Mouse (Mus musculus): Measurements from ENCODE around the gene Rabl6. TPM values are rescaled to one million over a fixed set of nuclear protein-coding genes. Genes with fewer than 3 reads are reported as not detected.
"Not testable (repeated sequence)": the region's sequence is repeated elsewhere in the genome, so short reads cannot be mapped to it uniquely, and the experiment has no call there.

Gene Rabl6
- polyA plus RNA-seq, 1 experiment, result 66.5 TPM

GRCm38 (mm10) chr2:25575432-25576027 is 32.8 kb downstream of the Rabl6 start:
- DNase-seq (ENCODE audit: low spot score), result peak; percentile 34

DNA sequence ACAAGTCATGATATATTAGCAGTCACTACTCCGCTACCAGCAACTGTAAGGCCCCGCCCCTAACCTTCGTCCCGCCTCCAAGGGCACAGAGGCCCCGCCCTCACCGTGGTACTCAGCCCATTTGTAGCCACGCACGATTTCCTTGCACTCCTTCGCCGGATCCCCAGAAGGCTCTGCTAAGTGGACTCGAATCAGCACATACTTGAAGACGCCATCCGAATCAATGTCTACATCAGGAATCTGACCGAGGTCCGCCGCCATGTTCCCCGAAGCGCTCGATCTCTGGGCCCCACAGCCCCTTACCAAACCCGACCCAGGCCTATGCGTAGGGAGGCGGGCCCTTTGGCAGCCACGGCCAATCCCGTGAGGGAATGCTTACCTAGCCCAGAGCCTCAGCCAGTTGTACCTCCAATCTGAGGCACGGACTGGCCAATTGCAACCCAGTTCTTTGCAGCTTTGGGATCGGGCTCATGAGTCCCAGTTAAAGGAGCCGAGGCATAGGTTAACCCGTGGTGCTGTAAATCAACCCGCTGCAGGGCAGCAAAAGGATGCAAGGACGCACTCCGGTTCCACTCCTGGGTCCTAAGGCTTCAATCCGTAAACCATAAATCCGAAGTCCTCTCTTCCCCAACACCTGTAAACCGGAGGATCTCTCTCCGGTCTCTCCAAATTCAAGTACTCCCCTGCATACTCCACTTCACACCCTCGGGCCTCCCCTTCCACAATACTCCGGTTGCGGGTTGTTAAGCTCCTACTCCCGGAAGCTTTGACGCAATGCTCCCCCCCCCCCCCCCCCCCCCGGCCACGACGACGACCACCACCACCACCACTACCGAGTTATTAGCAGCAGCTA is 33.5 kb downstream of the Rabl6 start, which contains the start of the genes Mamdc4 and Phpt1:
TSS of gene Mamdc4 (minus strand) at position 267 of the 853 bp plus-strand sequence.
TSS of gene Phpt1 (minus strand) at position 646 of the 853 bp plus-strand sequence.
- DNase-seq (ENCODE audit: low spot score), result peak; percentile 90

- DNase-seq (ENCODE audit: low spot score), result peak; percentile 24
Observed at GRCm38 (mm10) chr2:25574136-25574535, 34.2 kb downstream of the Rabl6 start.

GRCm38 (mm10) chr2:25573068-25573467 is 35.3 kb downstream of the Rabl6 start:
- no peak for DNase-seq (ENCODE audit: low spot score)

GRCm38 (mm10) chr2:25571221-25571620 is 37.1 kb downstream of the Rabl6 start:
- no peak for DNase-seq (ENCODE audit: low spot score)

- DNase-seq (ENCODE audit: low spot score), result no peak
Observed at GRCm38 (mm10) chr2:25569323-25569722, 39.0 kb downstream of the Rabl6 start.

GRCm38 (mm10) chr2:25568473-25569019 is 39.8 kb downstream of the Rabl6 start:
- DNase-seq (ENCODE audit: low spot score), result no peak

DNA sequence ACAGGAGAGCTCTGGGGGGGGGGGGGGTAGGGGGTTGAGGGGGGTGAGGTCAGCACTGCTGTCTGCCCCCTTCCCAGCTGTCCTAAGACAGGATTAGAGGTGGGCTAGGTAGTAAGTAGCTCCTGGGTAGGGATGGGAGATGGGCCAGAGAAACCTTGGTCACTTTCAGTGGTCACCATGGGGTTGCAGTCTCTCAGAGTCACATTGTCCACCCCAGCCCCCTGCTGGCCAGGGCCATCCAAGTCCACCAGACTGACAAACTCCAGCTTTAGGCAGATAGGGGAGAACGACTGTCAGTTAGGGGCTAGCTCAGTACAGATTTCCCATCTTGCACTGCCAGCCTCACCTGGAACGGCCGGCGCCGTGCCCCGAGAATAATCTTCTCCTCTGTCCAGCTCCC is 41.8 kb downstream of the Rabl6 start:
- no peak for DNase-seq (ENCODE audit: low spot score)

DNA sequence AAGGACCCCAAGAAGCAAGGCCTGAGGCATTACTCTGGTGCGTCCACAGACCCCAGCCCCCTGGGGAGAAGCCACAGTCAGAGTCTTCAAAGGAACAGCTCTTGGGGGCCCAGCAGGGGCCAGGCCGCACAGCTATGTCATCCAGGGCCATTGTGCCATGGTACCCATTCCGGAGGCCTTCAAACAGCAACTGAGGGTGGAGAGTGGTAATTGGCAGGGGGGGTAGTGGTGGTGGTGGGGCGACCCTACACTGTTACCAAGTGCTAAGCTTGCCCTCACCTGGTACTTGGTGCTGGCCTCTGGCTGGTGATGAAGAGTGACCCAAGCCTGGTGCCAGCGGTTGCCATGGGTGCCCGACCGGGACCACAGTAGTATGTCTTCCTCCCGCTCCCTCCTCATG is 42.6 kb downstream of the Rabl6 start:
- no peak for DNase-seq (ENCODE audit: low spot score)

GRCm38 (mm10) chr2:25561946-25562345 is 46.4 kb downstream of the Rabl6 start:
- no peak for DNase-seq (ENCODE audit: low spot score)

GRCm38 (mm10) chr2:25560551-25560950 is 47.8 kb downstream of the Rabl6 start:
- DNase-seq (ENCODE audit: low spot score), result no peak

DNA sequence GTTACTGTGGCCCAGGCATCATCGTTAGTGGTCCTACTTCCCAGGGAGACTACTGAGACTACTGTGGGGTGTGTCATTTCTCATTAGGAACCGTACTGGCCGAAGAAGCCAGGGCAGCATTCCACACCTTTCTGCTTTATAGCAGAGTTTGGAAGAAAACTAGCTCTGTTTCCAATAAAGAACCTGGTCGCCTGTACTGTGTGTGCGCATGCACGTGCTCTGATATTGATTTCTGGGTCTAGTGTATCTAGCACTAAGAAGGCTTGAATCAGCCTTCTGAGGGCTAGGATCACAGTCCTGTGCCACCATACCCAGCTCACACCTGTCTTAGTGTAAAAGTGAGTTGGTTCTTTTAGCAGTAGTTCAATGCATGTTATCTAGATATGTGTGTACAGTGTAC is 49.5 kb downstream of the Rabl6 start:
- DNase-seq (ENCODE audit: low spot score), result no peak

DNA sequence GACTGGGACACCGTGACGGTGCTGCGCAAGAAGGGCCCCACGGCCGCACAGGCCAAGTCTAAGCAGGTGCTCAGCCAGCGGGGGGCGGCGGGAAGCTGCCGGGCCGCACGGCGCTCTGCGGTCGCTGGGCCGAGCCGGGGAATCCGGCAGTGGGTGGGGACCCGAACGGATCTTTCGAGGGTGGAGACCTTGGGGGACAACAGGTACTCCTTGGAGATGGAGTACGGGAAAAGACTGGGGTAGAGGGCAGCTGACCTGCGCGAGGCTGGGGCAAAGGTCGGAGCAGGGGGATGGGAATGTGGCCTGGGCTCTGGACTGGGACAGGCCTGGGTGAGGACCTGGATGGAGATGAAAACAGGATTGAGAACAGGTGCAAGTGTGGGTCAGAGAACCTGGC is 50.4 kb downstream of the Rabl6 start:
- no peak for DNase-seq (ENCODE audit: low spot score)

DNA sequence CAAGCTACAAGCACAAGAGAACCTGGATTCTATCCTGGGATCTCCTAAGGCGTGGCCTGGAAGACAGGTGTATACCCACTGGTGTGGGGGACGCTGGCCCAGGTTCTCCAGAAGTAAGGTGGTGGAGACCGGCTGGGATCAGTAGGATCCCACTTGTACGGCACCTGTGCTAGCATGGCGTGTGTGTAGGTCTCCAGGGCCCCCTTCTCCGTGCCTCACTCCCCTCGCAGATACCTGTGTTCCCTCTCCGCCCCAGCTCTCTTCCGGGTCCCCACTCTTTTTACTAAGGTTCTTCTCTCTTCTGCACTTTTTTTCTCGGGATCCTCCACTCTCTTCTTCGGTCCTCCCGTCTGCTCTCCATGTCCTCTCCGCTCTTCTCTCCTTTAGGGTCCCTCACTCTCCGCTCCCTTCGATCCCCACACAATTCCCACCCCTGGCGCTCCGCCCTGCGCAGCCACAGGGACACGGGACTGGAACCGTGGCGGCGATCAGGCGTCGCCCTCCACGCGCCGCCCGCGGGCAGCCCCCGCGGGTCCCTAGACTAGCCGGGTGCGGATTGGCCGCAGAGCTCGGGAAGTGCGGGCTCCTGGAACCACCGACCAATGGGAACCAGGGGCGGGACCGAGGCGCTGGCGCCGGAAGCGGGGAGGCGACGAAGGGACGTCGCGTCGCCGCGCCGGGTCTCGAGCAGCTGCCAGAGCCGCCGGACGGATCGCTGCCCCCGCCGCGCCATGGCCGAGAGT is 50.9 kb downstream of the Rabl6 start, which contains the start of gene Edf1:
TSS of gene Edf1 (plus strand) at position 627 of the 743 bp plus-strand sequence.
- DNase-seq (ENCODE audit: low spot score), result peak; percentile 94

- no peak for DNase-seq (ENCODE audit: low spot score)
Observed at GRCm38 (mm10) chr2:25556296-25556695, 52.0 kb downstream of the Rabl6 start.

DNA sequence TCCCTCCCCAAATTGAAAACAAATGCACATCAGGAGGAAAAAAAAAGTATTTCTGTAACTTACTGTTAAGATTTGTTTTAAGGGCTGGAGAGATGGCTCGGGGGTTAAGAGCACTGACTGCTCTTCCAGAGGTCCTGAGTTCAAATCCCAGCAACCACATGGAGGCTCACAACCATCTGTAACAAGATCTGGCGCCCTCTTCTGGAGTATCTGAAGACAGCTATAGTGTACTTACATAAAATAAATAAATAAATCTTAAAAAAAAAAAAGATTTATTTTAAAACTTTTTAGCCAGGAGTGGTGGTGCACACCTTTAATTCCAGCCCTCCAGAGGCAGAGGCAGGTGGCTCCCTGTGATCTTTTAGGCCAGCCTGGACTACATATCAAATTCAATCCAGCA is 52.8 kb downstream of the Rabl6 start:
- DNase-seq (ENCODE audit: low spot score), result not testable (repeated sequence)

DNA sequence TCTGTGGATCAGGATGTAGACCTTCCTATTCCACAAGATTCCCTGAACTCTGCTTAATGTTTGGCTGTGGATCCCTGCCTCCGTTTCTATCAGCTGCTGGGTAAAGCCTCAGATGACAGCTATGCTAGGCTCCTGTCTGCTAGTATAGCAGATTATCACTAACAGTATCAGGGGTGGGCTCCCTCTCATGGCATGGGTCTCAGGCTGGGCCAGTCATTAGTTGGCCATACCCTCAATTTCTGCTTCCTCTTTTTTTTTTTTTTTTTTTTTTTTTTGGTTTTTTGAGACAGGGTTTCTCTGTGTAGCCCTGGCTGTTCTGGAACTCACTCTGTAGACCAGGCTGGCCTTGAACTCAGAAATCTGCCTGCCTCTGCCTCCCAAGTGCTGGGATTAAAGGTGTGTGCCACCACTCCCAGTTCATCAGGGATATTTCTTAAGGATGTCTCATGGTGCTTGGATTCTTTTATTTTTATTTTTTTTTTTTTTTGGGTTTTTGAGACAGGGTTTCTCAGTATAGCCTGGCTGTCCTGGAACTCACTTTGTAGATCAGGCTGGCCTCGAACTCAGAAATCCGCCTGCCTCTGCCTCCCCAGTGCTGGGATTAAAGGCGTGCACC is 55.0 kb downstream of the Rabl6 start:
- not testable (repeated sequence) for DNase-seq (ENCODE audit: low spot score)

DNA sequence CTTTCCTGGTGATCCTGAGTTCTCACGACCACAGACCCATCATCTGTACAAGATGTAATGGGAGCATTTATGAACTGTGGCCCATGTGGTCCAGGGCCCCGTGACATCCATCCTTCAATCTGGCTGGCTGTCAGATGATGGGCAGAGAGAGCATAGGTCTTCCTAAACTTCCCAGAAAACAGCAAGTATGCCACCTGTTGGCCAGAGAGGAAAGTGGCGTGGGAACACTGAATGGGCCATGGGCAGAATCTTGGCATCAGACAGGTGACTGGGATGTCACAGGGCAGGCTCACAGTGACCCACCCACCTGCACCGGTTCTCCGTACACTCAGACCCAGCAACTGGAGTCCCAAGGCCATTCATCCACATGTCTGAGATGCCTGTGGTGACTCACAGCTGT is 57.1 kb downstream of the Rabl6 start:
- no peak for DNase-seq (ENCODE audit: low spot score)

DNA sequence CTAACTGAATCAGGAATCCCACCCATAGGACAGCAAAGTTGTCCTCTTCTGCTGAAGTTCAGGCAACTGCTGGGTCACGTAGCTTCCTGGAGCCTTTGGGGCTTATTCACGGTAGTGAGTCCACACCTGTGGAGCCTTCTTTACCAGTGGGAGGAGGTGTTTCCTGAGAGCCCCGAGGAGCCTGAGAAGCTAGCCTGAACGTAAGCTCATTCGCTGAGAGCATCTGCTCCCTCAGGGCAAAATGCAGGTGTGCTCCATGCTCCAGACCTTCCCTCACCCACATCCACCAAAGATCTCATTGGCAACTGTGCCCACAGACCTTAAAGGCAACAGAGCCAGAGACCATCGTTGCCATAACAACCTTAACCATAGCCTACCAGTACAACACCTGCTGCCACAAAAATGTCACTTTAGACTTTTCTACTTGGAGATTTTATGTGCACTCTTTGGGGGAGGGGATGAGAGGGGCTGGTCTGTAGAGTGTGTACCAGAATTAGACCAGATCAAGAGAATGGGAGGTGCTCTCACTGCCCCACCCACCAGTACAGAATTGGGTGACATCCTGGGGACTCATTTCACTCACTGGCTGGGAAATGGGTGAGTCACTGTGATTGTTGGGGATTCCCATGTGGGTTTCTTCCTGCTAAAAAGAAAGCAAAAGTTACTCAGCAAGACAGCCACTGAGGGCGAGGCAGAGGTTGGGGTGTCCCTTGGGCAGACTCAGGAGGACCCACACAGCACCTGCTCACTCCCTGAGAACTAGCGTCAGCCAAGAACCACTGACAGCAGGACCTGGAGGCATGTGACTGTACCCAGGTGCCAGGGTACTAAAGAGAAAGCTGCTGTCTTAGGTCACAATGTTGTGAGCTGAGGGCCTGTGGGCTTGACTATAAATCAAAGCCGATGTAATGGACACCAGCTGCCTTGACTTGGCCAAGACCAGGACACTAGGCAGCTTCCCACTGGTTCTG is 59.0 kb downstream of the Rabl6 start:
- DNase-seq (ENCODE audit: low spot score), result no peak

DNA sequence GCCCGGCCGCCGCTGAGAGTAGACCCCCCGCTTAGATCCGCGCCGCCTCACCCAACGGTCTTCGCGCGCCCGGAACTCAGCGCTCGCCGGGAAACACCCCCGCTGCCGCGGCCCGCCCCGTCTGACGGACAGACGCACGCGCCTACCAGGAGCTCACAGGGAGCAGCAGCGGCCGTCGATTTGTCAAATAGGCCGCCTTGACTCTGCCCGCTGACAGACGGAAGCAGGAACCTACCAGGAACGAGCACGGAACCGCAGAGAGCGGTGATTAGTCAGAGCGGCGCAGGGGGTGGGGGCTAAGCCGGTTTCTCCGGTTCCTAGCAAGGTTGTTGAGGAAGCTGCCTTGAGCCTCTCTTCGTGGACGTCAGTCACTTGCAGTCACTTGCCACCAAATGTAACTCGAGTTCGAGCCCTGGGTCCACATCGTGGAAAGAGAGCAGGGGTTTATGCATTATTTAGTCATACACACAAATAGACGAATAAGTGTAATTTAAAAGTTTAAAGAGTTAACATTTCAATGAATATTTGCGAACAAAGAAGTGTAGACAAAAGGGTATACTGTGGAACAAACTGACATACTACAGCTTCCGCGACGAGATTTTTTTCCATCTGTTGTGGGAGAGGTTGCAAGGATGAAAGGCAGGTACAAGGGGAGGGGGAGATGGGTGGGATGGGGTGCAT is 61.4 kb downstream of the Rabl6 start, which contains the start of gene Traf2:
TSS of gene Traf2 (minus strand) at position 130 of the 681 bp plus-strand sequence.
- DNase-seq (ENCODE audit: low spot score), result peak; percentile 97

Data from urinary bladder, adult 2 months (tissue).